Mouse (Mus musculus): ENCODE data around the gene Ano4.

DNA sequence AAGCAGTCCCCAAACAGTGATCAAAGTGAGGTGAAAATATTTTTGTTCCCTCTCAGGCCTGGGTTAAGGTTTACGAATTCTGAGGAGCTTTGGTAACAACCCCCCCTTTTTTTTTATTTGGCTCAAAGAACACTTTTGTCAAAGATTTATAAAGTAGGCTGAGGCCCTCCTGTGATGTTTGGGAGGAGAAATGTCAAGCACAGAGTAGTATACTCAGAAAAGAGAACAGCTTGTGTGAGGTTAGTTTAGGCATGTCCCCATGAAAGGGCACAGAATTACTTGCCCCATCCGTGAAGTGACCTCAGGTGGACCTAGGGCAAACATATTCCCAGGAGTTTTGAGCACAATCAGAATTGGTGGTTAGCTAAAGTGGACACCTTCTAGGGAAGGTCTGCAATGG, 189.1 kb downstream of the Ano4 start:
- no peak for TF ChIP-seq CTCF (conservative IDR thresholded peaks at IDR 0.05; ENCODE audit: low read length)
- no peak for TF ChIP-seq POU5F1 (IDR thresholded peaks at IDR 0.05; ENCODE audit: borderline replicate concordance, low read length)
- TF ChIP-seq NANOG (IDR thresholded peaks at IDR 0.05; ENCODE audit: borderline replicate concordance, low read length), result no peak
